Mouse (Mus musculus) kidney, embryonic 16.5 days (tissue): ENCODE data around the gene Nfkb1. TPM values are rescaled to one million over a fixed set of nuclear protein-coding genes. Genes with fewer than 3 reads are reported as not detected.

Source experiments
- ATAC-seq: fragments of 200-750 bp; cut with Nextera tagmentation; 2 replicates; pipeline ENCODE4 v1.8.0; 2017; ENCODE audit warnings: moderate TSS enrichment; ENCODE audit not compliant: low FRiP score, low TSS enrichment
- H3K27ac ChIP-seq: fragments of 300-500 bp; sonication (generic); 2 replicates; pipeline ENCODE4 v1.5.1; 2014; ENCODE audit warnings: low read length
- H3K27me3 ChIP-seq: fragments of 300-500 bp; sonication (generic); 2 replicates; pipeline ENCODE4 v1.6.1; 2014; ENCODE audit warnings: low read length, control low read depth, mixed read lengths; ENCODE audit not compliant: insufficient read depth
- H3K36me3 ChIP-seq: fragments of 300-500 bp; sonication (generic); 2 replicates; pipeline ENCODE4 v1.6.1; 2014; ENCODE audit warnings: low read length, control low read depth, mixed read lengths; ENCODE audit not compliant: insufficient read depth
- H3K4me1 ChIP-seq: fragments of 300-500 bp; sonication (generic); 2 replicates; pipeline ENCODE4 v1.6.1; 2014; ENCODE audit warnings: low read length, control low read depth, mixed read lengths; ENCODE audit not compliant: insufficient read depth
- H3K4me2 ChIP-seq: fragments of 300-500 bp; sonication (generic); replicated peaks from 2 replicates; pipeline ENCODE4 v1.6.1; 2014; ENCODE audit warnings: low read depth, low read length
- H3K4me3 ChIP-seq: fragments of 300-500 bp; sonication (generic); 2 replicates; pipeline ENCODE4 v1.5.1; 2014; ENCODE audit warnings: mild to moderate bottlenecking, low read length
- H3K9ac ChIP-seq: fragments of 300-500 bp; sonication (generic); replicated peaks from 2 replicates; pipeline ENCODE4 v1.6.1; 2014; ENCODE audit warnings: low read length
- H3K9me3 ChIP-seq: fragments of 300-500 bp; sonication (generic); 2 replicates; pipeline ENCODE4 v1.6.1; 2016; ENCODE audit warnings: low read length, control low read depth
- WGBS: fragments of 180-500 bp; shearing (Covaris S2); extraction: QIAGEN DNeasy Blood & Tissue Kit; methylation state at CpG from one replicate; pipeline ENCODE4 v1.1.7; 2014; 5-methylcytosine and 5-hydroxymethylcytosine counted together
- polyA plus RNA-seq: library from polyadenylated mRNA; unstranded; fragments of >200 nt; fragmentation: Nextera tagmentation; extraction: Ambion mirVana; gene quantifications from 2 replicates; pipeline ENCODE4 v1.2.1, GENCODE M21; 2015

Gene Nfkb1
- polyA plus RNA-seq, 1 experiment from 2014 or later: 20.4 TPM

DNA sequence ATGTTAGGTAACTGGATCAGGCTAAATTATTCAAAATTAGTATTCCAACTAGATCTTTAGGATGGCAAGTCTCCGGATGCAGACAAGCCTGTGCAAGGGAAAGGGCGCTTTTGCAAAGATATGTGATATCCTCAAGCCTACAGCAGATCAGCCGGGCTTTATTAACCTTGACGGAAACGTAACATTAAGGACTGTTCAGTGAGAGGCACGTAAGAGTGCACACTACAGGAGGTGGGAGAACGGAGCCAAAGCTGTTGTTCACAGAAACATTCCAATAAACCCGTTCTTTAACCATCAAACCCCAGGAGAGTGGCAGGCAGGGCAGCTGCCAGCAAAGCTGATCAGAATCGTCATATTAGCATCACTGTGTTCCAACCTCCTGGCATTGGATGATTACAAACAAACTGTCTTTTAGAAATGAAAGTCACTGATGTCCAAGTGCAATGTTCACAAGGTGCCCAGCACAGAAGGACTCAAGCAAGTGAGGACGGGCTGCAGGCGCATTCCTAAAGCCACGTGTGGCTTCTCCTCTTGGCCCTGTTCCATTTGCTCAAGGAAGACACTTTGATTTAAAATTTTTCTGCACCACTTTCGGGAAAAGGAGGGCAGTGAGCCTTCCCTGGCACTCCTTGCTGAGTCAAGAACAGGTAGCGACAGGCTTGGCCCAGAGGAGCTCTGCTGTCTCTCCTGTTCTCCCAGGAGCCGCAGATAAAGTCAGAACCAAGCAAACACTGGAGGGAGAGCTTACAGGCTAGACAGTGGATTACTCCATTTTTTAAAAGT, 40.4 kb downstream of the Nfkb1 start:
- Histone ChIP-seq H3K4me3 (no peak overlapping the region), H3K27me3 (no peaks in the 10 kb centered on the region), H3K4me1 (peaks cover 15% of the 10 kb centered on the region), H3K36me3 (peaks cover 20% of the 10 kb centered on the region), H3K27ac (no peak overlapping the region), H3K4me2 (no peak overlapping the region), H3K9me3 (no peaks in the 10 kb centered on the region), H3K9ac (no peak overlapping the region)
- 0 out of 2 replicates have a peak, but pooled peaks have one; percentile 46 for ATAC-seq
- 58% methylated on average over 15 of the region's 15 CpGs for WGBS

DNA sequence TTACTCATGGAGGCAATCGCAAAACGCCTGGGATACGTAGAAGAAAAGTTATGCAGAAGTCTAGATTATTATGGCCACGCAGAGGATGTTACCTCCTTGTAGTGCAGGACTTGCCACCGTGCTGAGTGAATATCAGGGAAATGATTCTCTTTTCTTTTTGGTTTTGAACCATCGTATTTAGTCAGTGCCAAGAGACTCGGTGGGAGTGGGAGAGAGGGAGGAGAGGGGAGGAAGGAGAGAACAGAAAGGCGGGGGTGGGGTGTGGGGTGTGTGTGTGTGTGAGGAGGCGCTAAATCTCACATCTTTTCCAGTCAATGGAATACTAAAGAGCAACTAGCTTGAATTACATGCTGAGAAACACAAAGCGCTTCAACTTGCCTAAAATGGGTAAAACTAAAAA, 41.5 kb downstream of the Nfkb1 start:
- 75% methylated on average over 10 of the region's 10 CpGs for WGBS
- Histone ChIP-seq H3K9ac (no peak overlapping the region), H3K4me1 (peaks cover 15% of the 10 kb centered on the region), H3K9me3 (no peaks in the 10 kb centered on the region), H3K27me3 (no peaks in the 10 kb centered on the region), H3K36me3 (peaks cover 20% of the 10 kb centered on the region), H3K27ac (no peak overlapping the region), H3K4me2 (no peak overlapping the region), H3K4me3 (no peak overlapping the region)
- no peak for ATAC-seq

DNA sequence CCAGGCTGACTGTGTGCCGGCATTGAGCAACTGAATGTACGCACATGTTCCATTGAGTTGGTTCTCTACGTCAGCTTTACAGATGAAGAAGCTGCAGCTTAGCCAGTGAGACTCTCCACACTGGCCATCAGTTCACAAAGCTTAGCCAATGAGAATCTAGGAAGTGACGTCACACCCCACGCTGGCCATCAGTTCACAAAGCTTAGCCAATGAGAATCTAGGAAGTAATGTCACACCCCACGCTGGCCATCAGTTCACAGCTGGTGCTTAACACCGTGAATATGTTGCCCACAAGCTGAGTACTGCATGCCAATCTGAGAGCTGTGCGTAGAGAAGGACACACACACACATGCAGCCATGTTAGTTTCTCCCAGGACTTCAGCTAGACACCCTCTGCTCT, 42.8 kb downstream of the Nfkb1 start:
- H3K9ac ChIP-seq: no peak overlapping the region
- H3K4me2 ChIP-seq: no peak overlapping the region
- no peak for ATAC-seq
- H3K36me3 ChIP-seq: peaks cover 18% of the 10 kb centered on the region
- H3K4me1 ChIP-seq: peaks cover 11% of the 10 kb centered on the region
- H3K9me3 ChIP-seq: no peaks in the 10 kb centered on the region
- H3K4me3 ChIP-seq: no peak overlapping the region
- WGBS: 90% methylated on average over 8 of the region's 8 CpGs
- no peak overlapping the region for H3K27ac ChIP-seq
- no peaks in the 10 kb centered on the region for H3K27me3 ChIP-seq

DNA sequence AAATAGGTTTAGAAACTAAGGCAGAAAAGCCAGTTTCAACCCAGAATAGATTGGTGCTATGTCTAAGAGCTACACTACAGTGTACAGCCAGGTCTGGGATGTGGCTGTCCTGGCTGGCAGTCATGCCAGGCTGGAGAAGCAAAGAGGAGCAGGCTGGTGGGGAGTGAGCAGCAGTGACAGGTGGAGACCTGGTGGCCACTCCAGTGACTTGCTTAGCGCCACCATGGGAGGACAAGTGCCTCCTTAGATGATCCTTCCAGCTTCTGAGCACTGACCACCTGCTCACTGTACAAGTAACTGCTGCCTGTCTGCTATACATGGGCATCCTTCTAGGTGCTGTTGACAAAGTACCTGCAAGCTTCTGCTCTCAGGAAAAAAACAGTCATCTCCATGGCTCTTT, 44.7 kb downstream of the Nfkb1 start:
- no peaks in the 10 kb centered on the region for H3K27me3 ChIP-seq

DNA sequence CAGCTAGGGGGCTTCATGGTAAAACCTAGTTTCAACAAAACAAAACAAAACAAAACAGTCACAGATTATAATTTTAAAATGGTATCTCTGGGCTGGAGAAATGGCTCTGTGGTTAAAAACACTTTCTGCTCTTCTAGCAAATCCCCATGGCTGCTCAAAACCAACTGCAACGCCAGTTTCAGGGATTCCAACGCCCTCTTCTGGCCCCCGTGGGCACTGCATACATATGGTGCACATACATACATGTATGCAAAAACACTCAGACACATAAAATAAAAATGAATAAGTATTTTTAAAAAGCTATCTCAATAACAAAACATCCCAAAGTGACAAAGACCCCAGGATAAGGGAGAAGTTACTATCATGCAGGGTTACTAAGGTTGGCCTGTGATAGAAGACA, 46.4 kb downstream of the Nfkb1 start:
- Histone ChIP-seq H3K27ac (no peak overlapping the region), H3K4me3 (no peak overlapping the region), H3K36me3 (peaks cover 20% of the 10 kb centered on the region), H3K9me3 (no peaks in the 10 kb centered on the region), H3K4me1 (no peaks in the 10 kb centered on the region), H3K27me3 (no peaks in the 10 kb centered on the region), H3K9ac (no peak overlapping the region), H3K4me2 (no peak overlapping the region)
- WGBS: 95% methylated on average over 3 of the region's 3 CpGs
- ATAC-seq: no peak

More for the DNA sequence above, 44.7 kb downstream of the Nfkb1 start:
- WGBS: 95% methylated on average over 1 of the region's 1 CpGs
- no peak for ATAC-seq
- H3K4me3 ChIP-seq: no peak overlapping the region
- H3K27ac ChIP-seq: no peak overlapping the region
- no peaks in the 10 kb centered on the region for H3K9me3 ChIP-seq
- no peak overlapping the region for H3K4me2 ChIP-seq
- no peaks in the 10 kb centered on the region for H3K4me1 ChIP-seq
- peaks cover 13% of the 10 kb centered on the region for H3K36me3 ChIP-seq
- H3K9ac ChIP-seq: no peak overlapping the region

DNA sequence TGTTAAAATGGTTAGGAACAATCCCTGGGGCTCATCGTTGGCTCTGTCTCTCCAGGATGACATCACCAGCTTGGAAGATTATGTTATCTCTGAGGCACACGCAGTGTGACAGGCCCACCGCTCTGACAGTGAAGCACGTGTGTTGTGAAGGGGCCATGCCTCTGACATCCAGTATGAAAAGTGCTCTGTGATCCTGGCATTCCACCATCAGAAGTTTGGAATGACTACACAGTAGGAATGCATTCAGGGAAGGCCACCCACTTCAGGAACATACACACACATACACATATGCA, 49.8 kb downstream of the Nfkb1 start:
- Histone ChIP-seq H3K4me2 (no peak overlapping the region), H3K4me1 (no peaks in the 10 kb centered on the region), H3K27ac (no peak overlapping the region), H3K27me3 (no peaks in the 10 kb centered on the region), H3K36me3 (peaks cover 10% of the 10 kb centered on the region), H3K4me3 (no peak overlapping the region), H3K9me3 (no peaks in the 10 kb centered on the region), H3K9ac (no peak overlapping the region)
- WGBS: 88% methylated on average over 4 of the region's 4 CpGs
- ATAC-seq: no peak

DNA sequence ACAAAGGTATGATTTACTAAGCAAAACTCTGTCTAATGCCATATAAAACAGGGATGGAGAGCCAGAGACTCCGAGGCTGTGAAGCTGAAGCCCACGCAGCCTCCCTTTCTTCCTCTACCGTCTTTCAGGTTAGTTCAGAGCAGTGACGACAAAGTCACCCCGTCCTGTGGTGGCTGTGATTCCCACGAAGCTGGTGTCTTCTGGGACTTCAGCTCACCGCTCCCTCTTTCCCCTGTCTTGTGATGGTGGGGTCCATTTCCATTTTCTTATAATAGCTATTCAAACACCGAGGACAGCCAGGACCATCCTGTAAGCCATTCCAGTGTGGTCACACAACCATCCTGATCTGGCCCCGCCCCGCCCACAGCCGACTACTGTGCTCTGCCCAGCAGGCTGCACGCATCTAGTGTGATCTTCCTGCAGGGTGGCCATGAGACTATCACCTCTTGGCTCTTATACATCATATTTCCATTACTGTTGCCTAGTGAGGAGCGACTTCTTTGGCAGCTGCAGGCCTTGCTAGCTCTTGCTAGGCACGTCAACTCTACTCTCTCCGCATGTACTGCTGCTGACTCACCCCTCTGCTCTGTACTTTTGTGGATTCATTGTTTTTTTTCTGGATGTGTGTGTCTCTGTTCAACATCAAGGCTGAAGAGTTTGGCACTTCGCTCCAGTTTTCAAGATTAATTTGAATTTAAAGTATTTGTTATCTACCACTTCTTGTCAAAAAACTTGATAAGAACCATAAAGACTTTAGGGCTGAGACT, 50.3 kb downstream of the Nfkb1 start:
- Histone ChIP-seq H3K27me3 (no peaks in the 10 kb centered on the region), H3K4me3 (no peak overlapping the region), H3K4me1 (no peaks in the 10 kb centered on the region), H3K9me3 (no peaks in the 10 kb centered on the region), H3K36me3 (peaks cover 9% of the 10 kb centered on the region; the same call in 1 of the 2 replicates), H3K4me2 (no peak overlapping the region), H3K27ac (no peak overlapping the region), H3K9ac (no peak overlapping the region)
- no peak for ATAC-seq
- WGBS: 91% methylated on average over 16 of the region's 16 CpGs

DNA sequence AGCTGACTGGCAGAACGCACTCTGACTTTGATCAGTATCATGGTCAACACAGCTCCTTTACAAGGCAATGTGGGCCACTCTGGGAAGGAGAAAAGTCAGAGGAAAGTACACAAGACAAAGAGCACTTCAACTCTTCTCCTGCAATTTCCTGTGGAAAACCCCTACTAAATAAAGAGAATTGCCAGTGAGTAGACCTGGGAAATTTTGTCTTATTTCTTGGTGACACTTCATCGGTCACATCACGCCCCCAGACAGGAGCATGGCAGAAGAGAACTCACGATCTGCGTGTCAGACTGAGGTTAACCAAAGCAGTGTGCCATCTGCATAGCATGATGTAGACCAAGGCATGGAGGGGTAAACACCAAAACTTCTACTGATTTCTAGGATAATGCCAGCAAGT, 51.1 kb downstream of the Nfkb1 start:
- Histone ChIP-seq H3K4me3 (no peak overlapping the region), H3K4me1 (no peaks in the 10 kb centered on the region), H3K4me2 (no peak overlapping the region), H3K9me3 (no peaks in the 10 kb centered on the region), H3K27ac (no peak overlapping the region), H3K36me3 (peaks cover 9% of the 10 kb centered on the region; the same call in 1 of the 2 replicates), H3K9ac (no peak overlapping the region), H3K27me3 (no peaks in the 10 kb centered on the region)
- WGBS: 83% methylated on average over 5 of the region's 5 CpGs
- no peak for ATAC-seq

DNA sequence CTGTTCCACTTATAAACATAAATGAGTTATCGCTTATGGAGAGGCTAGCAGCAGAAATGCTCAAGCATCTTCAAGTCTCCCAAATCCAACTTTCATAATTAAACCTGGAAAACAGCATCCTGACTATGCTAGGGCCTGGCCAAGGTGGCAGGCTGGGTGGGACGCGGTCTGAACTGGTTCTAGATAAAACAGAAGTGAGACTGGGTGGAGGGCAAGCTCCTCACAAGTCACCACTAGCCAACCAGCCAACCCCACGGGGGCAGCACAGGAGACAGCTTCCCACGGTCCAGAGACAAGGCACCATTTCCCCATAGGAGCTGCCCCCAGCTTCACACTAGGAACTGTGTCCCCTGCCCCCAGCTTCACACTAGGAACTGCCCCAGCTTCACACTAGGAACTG, 53.8 kb downstream of the Nfkb1 start:
- WGBS: 79% methylated on average over 5 of the region's 5 CpGs

DNA sequence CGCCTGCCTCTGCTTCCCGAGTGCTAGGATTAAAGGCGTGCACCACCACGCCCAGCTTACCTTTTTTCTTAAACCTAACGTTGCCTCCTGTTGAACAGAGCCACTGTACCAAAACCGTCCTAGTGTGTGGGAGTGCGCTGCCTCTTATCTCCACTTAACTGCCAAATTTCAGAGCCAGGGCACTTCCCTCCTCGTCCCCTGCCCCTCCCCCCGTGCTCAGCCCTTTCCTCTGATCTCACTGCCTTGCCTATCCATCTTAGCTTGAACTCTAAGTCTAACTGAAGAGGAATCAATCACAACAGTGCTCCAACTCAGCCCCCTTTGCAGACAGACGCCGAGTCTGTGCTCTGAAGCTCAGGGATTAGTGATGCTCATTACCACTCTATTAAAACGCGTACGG, 54.9 kb downstream of the Nfkb1 start:
- H3K9me3 ChIP-seq: no peaks in the 10 kb centered on the region
- 44% methylated on average over 14 of the region's 14 CpGs for WGBS
- H3K9ac ChIP-seq: no peak overlapping the region
- ATAC-seq: no peak; the same call in 1 of the 2 replicates
- H3K4me2 ChIP-seq: no peak overlapping the region
- no peaks in the 10 kb centered on the region for H3K27me3 ChIP-seq
- no peak overlapping the region for H3K27ac ChIP-seq
- H3K4me3 ChIP-seq: no peak overlapping the region
- peaks cover 9% of the 10 kb centered on the region; the same call in 1 of the 2 replicates for H3K36me3 ChIP-seq
- H3K4me1 ChIP-seq: no peaks in the 10 kb centered on the region

More for the DNA sequence above, 53.8 kb downstream of the Nfkb1 start:
- peaks cover 9% of the 10 kb centered on the region; the same call in 1 of the 2 replicates for H3K36me3 ChIP-seq
- no peaks in the 10 kb centered on the region for H3K4me1 ChIP-seq
- ATAC-seq: no peak
- H3K9me3 ChIP-seq: no peaks in the 10 kb centered on the region
- no peaks in the 10 kb centered on the region for H3K27me3 ChIP-seq
- H3K4me3 ChIP-seq: no peak overlapping the region
- H3K9ac ChIP-seq: no peak overlapping the region
- no peak overlapping the region for H3K4me2 ChIP-seq
- H3K27ac ChIP-seq: no peak overlapping the region
